Mouse (Mus musculus): Measurements from ENCODE around the gene Mst1r. TPM values are rescaled to one million over a fixed set of nuclear protein-coding genes. Genes with fewer than 3 reads are reported as not detected.
A peak's percentile ranks its signal among the peaks of the same experiment; 100 is the strongest.

The Mst1r gene
- polyA plus RNA-seq, 1 experiment: 0.02 TPM

DNA sequence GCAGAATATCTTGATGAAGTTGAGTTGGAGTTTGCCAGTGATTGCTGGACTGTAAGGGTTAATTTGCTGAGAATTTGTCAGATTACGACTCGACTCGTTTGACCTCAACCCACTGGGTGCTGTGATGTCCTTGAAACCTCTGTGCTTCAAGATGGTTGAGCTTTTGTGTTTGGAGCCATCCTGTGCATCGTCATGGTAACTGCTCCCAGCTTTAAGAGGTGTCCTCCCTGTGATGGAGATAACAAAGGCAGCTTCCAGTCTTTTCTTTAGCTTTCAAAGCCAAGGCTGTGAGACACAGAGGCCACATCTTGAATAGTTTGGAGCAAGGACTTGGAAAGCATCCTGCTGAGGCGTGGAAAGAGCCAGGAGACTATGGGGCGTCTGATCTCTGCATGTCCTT, 50.5 kb downstream of the Mst1r start:
- H3K27me3 ChIP-seq (ENCODE audit: control insufficient read depth, insufficient read depth, insufficient read length): no peaks in the 10 kb centered on the region
- H3K4me3 ChIP-seq (ENCODE audit: insufficient read depth, poor library complexity, severe bottlenecking): no peak overlapping the region
- TF ChIP-seq USF1 (IDR thresholded peaks at IDR 0.05; ENCODE audit: low read depth) (no peak), MYOG (IDR thresholded peaks at IDR 0.05; ENCODE audit: control insufficient read depth, extremely low read depth, insufficient read length) (no peak), CTCF (IDR thresholded peaks at IDR 0.05; ENCODE audit: control insufficient read depth, insufficient read depth, insufficient read length) (no peak), MAX (IDR thresholded peaks at IDR 0.05) (no peak), MYOD1 (IDR thresholded peaks at IDR 0.05; ENCODE audit: control insufficient read depth, insufficient read length, low read depth) (no peak), FOSL1 (IDR thresholded peaks at IDR 0.05; ENCODE audit: insufficient read depth, low read length, poor library complexity, severe bottlenecking) (no peak), CEBPB (IDR thresholded peaks at IDR 0.05; ENCODE audit: low read depth) (no peak)
- peaks cover 21% of the 10 kb centered on the region for H3K79me3 ChIP-seq (ENCODE audit: low read depth)
- H3K36me3 ChIP-seq (ENCODE audit: control insufficient read depth, insufficient read depth): peaks cover 23% of the 10 kb centered on the region
- H3ac ChIP-seq (ENCODE audit: control insufficient read depth, insufficient read length, low read depth): no peak overlapping the region
- peaks cover 38% of the 10 kb centered on the region for H3K79me2 ChIP-seq (ENCODE audit: control insufficient read depth, insufficient read depth)

DNA sequence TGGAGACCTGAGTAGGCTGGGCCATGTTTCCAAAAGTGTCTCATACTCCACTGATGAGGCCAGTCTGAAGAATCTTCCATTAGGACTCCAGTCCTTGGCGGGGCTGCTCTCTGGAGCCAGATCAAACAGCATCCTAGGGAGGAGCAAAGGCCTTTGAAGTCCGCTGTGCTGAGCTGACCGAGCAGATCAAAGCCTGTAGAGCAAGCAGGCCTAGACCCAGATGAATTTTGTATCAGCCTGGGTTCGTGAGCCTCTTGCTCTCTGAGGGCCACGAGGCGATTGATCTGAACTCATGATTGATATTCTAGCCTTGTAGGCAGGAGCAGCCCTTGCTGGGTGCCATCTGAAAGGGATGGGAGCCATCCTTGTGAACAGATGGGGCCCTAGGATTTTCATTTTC, 53.2 kb downstream of the Mst1r start:
- Histone ChIP-seq H3K36me3 (ENCODE audit: control insufficient read depth, insufficient read depth) (peaks cover 47% of the 10 kb centered on the region), H3K79me2 (ENCODE audit: control insufficient read depth, insufficient read depth) (peaks cover 10% of the 10 kb centered on the region), H3K4me3 (ENCODE audit: insufficient read depth, poor library complexity, severe bottlenecking) (no peak overlapping the region), H3K27me3 (ENCODE audit: control insufficient read depth, insufficient read depth, insufficient read length) (no peaks in the 10 kb centered on the region), H3ac (ENCODE audit: control insufficient read depth, insufficient read length, low read depth) (no peak overlapping the region), H3K79me3 (ENCODE audit: low read depth) (peaks cover 2% of the 10 kb centered on the region)
- TF ChIP-seq USF1 (IDR thresholded peaks at IDR 0.05; ENCODE audit: low read depth) (no peak), CTCF (IDR thresholded peaks at IDR 0.05; ENCODE audit: control insufficient read depth, insufficient read depth, insufficient read length) (no peak), MYOG (IDR thresholded peaks at IDR 0.05; ENCODE audit: control insufficient read depth, extremely low read depth, insufficient read length) (no peak), FOSL1 (IDR thresholded peaks at IDR 0.05; ENCODE audit: insufficient read depth, low read length, poor library complexity, severe bottlenecking) (no peak), MYOD1 (IDR thresholded peaks at IDR 0.05; ENCODE audit: control insufficient read depth, insufficient read length, low read depth) (no peak), MAX (IDR thresholded peaks at IDR 0.05) (no peak), CEBPB (IDR thresholded peaks at IDR 0.05; ENCODE audit: low read depth) (no peak)

DNA sequence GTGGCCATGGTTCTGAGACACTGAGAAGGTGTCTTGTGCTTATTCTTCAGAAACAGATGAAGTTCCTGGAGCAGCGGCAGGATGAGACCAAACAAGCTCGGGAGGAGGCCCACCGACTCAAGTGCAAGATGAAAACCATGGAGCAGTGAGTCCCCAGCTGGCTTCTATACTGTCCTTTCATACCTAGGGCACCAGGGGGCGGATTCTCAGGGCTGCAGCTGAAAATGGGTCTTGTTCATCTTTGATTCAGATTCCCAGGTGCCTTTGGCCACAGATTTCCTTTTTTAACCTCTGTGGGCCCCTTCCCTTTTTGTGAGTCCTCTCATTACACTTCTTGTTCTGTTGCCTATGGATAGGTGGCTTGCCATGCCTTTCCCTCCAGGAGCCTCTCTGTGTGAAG, 54.3 kb downstream of the Mst1r start:
- Histone ChIP-seq H3K27me3 (ENCODE audit: control insufficient read depth, insufficient read depth, insufficient read length) (no peaks in the 10 kb centered on the region), H3K79me3 (ENCODE audit: low read depth) (no peaks in the 10 kb centered on the region), H3K4me3 (ENCODE audit: insufficient read depth, poor library complexity, severe bottlenecking) (no peak overlapping the region), H3K36me3 (ENCODE audit: control insufficient read depth, insufficient read depth) (peaks cover 47% of the 10 kb centered on the region), H3K79me2 (ENCODE audit: control insufficient read depth, insufficient read depth) (peaks cover under 1% of the 10 kb centered on the region), H3ac (ENCODE audit: control insufficient read depth, insufficient read length, low read depth) (no peak overlapping the region)
- no peak for TF ChIP-seq CEBPB (IDR thresholded peaks at IDR 0.05; ENCODE audit: low read depth)
- TF ChIP-seq MYOD1 (IDR thresholded peaks at IDR 0.05; ENCODE audit: control insufficient read depth, insufficient read length, low read depth): no peak
- TF ChIP-seq MYOG (IDR thresholded peaks at IDR 0.05; ENCODE audit: control insufficient read depth, extremely low read depth, insufficient read length): no peak
- TF ChIP-seq MAX (IDR thresholded peaks at IDR 0.05): no peak
- TF ChIP-seq USF1 (IDR thresholded peaks at IDR 0.05; ENCODE audit: low read depth): no peak
- no peak for TF ChIP-seq FOSL1 (IDR thresholded peaks at IDR 0.05; ENCODE audit: insufficient read depth, low read length, poor library complexity, severe bottlenecking)
- no peak for TF ChIP-seq CTCF (IDR thresholded peaks at IDR 0.05; ENCODE audit: control insufficient read depth, insufficient read depth, insufficient read length)

DNA sequence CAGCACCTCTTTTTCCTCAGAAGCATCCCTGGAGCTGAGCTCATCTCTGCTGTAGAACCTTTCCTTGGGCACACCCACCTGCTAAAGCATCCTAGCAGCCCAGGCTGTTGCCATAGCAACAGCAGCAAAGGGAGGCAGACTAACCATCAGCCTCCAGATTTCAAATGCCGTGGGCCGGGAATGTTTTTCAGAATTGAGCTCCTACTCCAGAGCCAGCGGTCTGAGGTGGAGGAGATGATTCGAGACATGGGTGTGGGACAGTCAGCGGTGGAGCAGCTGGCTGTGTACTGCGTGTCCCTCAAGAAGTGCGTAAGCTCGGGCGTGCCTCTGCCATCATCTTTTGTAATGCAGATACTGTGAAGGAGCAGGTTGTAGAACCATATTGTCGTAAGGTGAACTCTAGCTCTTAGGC, 54.7 kb downstream of the Mst1r start:
- Histone ChIP-seq H3K79me3 (ENCODE audit: low read depth) (no peaks in the 10 kb centered on the region), H3ac (ENCODE audit: control insufficient read depth, insufficient read length, low read depth) (no peak overlapping the region), H3K27me3 (ENCODE audit: control insufficient read depth, insufficient read depth, insufficient read length) (no peaks in the 10 kb centered on the region), H3K36me3 (ENCODE audit: control insufficient read depth, insufficient read depth) (peaks cover 47% of the 10 kb centered on the region), H3K4me3 (ENCODE audit: insufficient read depth, poor library complexity, severe bottlenecking) (no peak overlapping the region), H3K79me2 (ENCODE audit: control insufficient read depth, insufficient read depth) (no peaks in the 10 kb centered on the region)
- TF ChIP-seq USF1 (IDR thresholded peaks at IDR 0.05; ENCODE audit: low read depth) (no peak), CEBPB (IDR thresholded peaks at IDR 0.05; ENCODE audit: low read depth) (no peak), MYOG (IDR thresholded peaks at IDR 0.05; ENCODE audit: control insufficient read depth, extremely low read depth, insufficient read length) (no peak), MAX (IDR thresholded peaks at IDR 0.05) (no peak), CTCF (IDR thresholded peaks at IDR 0.05; ENCODE audit: control insufficient read depth, insufficient read depth, insufficient read length) (no peak), MYOD1 (IDR thresholded peaks at IDR 0.05; ENCODE audit: control insufficient read depth, insufficient read length, low read depth) (no peak), FOSL1 (IDR thresholded peaks at IDR 0.05; ENCODE audit: insufficient read depth, low read length, poor library complexity, severe bottlenecking) (no peak)

DNA sequence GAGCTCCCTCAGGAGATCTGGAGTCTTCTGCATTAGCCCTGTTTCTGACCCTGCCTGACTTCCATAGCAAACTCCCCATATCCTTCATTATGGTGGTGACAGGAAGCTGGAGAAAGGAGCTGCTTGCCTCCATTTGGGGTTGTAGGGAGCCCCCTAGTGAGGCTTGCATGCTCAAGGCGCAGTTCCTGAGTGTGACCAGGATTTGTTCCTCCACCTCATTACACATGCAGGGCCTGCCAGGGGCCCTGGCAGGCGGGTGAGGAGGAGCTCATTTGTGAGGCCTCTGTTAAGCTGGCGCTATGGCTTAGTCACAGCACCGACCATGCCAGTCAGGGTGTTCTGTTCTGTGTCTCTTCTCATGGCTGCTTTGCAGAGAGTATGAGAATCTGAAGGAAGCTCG, 55.2 kb downstream of the Mst1r start:
- no peak overlapping the region for H3K4me3 ChIP-seq (ENCODE audit: insufficient read depth, poor library complexity, severe bottlenecking)
- peaks cover 47% of the 10 kb centered on the region for H3K36me3 ChIP-seq (ENCODE audit: control insufficient read depth, insufficient read depth)
- no peak overlapping the region for H3ac ChIP-seq (ENCODE audit: control insufficient read depth, insufficient read length, low read depth)
- no peaks in the 10 kb centered on the region for H3K27me3 ChIP-seq (ENCODE audit: control insufficient read depth, insufficient read depth, insufficient read length)
- no peaks in the 10 kb centered on the region for H3K79me3 ChIP-seq (ENCODE audit: low read depth)
- no peaks in the 10 kb centered on the region for H3K79me2 ChIP-seq (ENCODE audit: control insufficient read depth, insufficient read depth)
- TF ChIP-seq CTCF (IDR thresholded peaks at IDR 0.05; ENCODE audit: control insufficient read depth, insufficient read depth, insufficient read length) (peak; percentile 38), MAX (IDR thresholded peaks at IDR 0.05) (no peak)

DNA sequence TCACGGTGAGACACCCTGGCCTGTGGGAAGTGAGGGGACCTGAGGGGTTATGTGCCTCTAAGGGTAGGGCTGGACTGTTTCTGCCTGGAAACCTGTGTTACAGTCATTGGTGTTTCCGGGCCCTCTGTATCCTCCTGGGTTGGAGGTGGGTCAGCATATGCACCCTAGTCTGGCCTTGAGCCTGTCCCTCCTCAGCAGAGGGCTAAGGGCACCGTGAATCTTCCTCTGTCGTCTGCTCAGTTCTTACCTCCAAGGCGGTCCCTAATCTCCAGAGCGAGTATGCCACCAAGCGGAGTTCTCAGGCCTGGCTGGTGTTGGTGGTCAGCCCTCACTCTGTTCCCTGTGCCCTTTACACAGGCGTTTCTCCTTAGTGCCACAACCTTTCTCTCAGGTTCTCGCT, 56.2 kb downstream of the Mst1r start:
- no peak for TF ChIP-seq FOSL1 (IDR thresholded peaks at IDR 0.05; ENCODE audit: insufficient read depth, low read length, poor library complexity, severe bottlenecking)
- no peak for TF ChIP-seq MYOG (IDR thresholded peaks at IDR 0.05; ENCODE audit: control insufficient read depth, extremely low read depth, insufficient read length)
- TF ChIP-seq CEBPB (IDR thresholded peaks at IDR 0.05; ENCODE audit: low read depth): no peak
- no peak for TF ChIP-seq USF1 (IDR thresholded peaks at IDR 0.05; ENCODE audit: low read depth)
- no peak for TF ChIP-seq MYOD1 (IDR thresholded peaks at IDR 0.05; ENCODE audit: control insufficient read depth, insufficient read length, low read depth)
- no peak for TF ChIP-seq CTCF (IDR thresholded peaks at IDR 0.05; ENCODE audit: control insufficient read depth, insufficient read depth, insufficient read length)
- no peak for TF ChIP-seq MAX (IDR thresholded peaks at IDR 0.05)
- Histone ChIP-seq H3K79me2 (ENCODE audit: control insufficient read depth, insufficient read depth) (no peaks in the 10 kb centered on the region), H3K27me3 (ENCODE audit: control insufficient read depth, insufficient read depth, insufficient read length) (no peaks in the 10 kb centered on the region), H3K79me3 (ENCODE audit: low read depth) (no peaks in the 10 kb centered on the region), H3K36me3 (ENCODE audit: control insufficient read depth, insufficient read depth) (peaks cover 47% of the 10 kb centered on the region), H3K4me3 (ENCODE audit: insufficient read depth, poor library complexity, severe bottlenecking) (no peak overlapping the region), H3ac (ENCODE audit: control insufficient read depth, insufficient read length, low read depth) (no peak overlapping the region)

Measured in C2C12 (cell line).